Mouse (Mus musculus): ENCODE measurements around the gene Mt3. TPM values are rescaled to one million over a fixed set of nuclear protein-coding genes. Genes with fewer than 3 reads are reported as not detected.

Mt3 gene
- polyA plus RNA-seq, 1 experiment = 1.6 TPM

DNA sequence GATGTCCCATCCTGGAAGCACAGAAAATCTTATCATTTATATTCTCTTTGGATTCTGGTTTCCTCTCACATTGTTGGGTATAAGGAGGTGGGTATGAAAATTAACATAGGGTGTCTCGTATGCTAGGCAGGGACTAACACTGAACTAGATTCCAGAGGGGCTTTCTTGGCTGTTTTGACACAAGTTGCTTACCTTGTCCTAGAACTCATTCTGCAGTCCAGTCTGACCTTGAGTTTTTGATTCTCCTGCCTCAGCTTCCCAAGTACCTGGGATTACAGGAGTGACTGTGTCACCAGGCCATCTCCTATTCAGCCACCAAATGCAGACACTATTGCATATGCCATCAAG lies 28.1 kb downstream of the Mt3 start:
- Histone ChIP-seq H3K4me3 (replicated peaks; ENCODE audit: extremely low read depth, low read depth, low read length) (no peak overlapping the region), H3K4me1 (ENCODE audit: control insufficient read depth, insufficient read depth, low read length) (peaks cover 6% of the 10 kb centered on the region)
- no peak for DNase-seq
- TF ChIP-seq CTCF (IDR thresholded peaks at IDR 0.05; ENCODE audit: insufficient read depth, low read length) (no peak), POLR2A (IDR thresholded peaks at IDR 0.05; ENCODE audit: borderline replicate concordance, extremely low read depth, low read depth, low read length) (no peak)
- WGBS = 89% methylated on average over 1 of the region's 1 CpGs

DNA sequence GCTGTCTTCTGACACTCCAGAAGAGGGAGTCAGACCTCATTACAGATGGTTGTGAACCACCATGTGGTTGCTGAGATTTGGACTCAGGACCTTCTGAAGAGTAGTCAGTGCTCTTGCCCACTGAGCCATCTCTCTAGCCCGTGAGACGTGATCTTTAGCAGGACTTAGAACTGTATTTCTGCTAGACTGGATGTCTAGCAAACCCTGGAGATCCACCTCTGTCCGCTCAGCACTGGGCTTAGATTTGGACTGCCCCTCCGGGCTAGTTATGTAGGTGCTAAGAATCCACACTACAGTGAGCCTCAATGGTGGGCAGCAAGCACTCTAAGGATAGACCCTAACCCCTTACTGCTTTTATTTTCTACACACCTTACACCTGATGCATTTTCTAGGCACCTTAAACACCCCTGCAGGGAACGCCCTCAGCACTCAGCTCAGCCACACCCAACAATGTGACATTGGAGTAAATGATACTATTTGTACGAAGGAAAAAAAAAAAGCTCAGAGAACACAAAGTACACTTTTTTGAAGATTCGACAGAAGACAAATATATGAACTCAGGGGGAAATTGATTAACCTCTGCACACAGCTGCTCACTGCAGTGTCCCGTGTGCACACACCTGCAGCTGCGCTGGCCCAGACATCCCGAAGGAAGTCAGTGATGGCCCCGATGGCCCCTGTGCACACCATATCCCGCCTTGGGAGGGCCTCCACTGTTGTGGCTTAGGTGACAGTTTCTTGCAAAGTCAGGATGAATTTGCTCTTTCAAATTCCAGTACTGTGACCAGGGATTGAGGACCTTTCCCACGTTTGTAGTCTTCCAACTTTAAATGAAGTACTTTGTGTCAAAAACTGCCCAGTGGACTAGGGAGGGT lies 29.9 kb downstream of the Mt3 start:
- TF ChIP-seq POLR2A (IDR thresholded peaks at IDR 0.05; ENCODE audit: borderline replicate concordance, extremely low read depth, low read depth, low read length) (no peak), CTCF (IDR thresholded peaks at IDR 0.05; ENCODE audit: insufficient read depth, low read length) (no peak)
- Histone ChIP-seq H3K4me3 (replicated peaks; ENCODE audit: extremely low read depth, low read depth, low read length) (no peak overlapping the region), H3K4me1 (ENCODE audit: control insufficient read depth, insufficient read depth, low read length) (peaks cover 10% of the 10 kb centered on the region)
- WGBS = 71% methylated on average over 13 of the region's 13 CpGs
- DNase-seq = no peak

DNA sequence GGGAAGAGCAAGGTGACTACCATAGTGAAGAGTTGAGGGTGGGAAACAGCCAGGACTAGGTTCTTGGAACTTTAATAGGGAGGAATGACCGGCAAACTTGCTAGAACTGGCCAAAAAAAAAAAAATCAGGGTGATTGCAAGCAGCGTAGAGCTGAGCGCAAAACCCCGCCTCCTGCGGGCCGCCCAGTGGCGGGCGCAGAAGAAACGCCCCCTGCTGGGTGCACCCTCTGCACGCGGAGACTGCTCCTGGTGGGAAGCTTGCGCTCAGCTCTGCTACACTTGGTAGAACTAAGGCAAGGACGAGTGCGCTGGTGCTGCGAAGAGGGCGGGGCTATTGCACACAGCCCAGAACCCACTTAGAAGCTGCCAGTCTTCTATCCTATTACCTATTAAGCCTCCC lies 30.7 kb downstream of the Mt3 start:
- no peak for TF ChIP-seq POLR2A (IDR thresholded peaks at IDR 0.05; ENCODE audit: borderline replicate concordance, extremely low read depth, low read depth, low read length)
- TF ChIP-seq CTCF (IDR thresholded peaks at IDR 0.05; ENCODE audit: insufficient read depth, low read length) = peak; percentile 48
- peak; percentile 71 for DNase-seq
- Histone ChIP-seq H3K4me1 (ENCODE audit: control insufficient read depth, insufficient read depth, low read length) (peaks cover 10% of the 10 kb centered on the region), H3K4me3 (replicated peaks; ENCODE audit: extremely low read depth, low read depth, low read length) (peak overlapping the region; percentile 47)
- WGBS = 0% methylated on average over 16 of the region's 16 CpGs

DNA sequence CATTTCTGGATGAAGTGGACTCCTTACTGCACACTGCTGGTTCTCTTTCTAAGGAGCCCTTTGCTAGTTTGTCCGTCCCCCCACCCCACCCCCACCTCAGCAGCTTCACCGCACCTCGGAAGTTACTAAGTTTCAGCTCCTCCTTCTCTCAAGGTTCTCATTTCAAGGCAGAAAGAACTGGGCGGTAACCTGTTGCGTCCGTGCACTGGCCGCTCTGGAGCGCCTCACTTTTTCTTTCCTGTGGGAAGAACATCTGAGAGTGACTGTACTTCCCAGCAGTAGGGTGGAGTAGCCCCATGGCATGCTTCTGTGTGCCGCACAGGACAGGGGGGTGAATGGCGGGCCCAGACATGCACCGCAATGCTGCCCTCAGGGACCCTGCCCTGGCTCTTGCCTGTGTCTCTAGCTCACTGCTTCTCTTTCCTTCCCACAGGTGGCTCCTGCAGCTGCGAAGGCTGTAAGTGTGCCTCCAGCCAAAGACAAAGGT lies 32.0 kb downstream of the Mt3 start:
- 38% methylated on average over 12 of the region's 12 CpGs for WGBS
- no peak for DNase-seq

DNA sequence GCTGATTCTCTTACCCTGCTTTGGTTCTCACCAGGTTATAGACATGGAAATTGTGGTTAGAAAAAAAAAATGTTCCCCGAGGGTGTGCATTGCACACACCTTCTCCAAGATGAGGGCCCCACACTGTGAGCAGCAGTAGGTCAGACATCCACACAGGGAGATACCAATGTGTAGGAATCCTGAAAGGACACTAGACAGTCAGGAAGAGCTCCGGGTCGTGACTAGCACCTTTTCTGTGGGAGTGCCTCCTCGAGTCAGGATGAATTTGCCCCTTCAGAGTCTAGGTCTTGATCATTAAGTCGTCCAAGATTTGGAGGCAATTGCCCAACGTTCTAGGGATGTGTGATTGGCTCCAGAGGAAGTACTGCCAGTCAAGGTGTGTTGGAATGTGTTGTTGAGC lies 33.4 kb downstream of the Mt3 start:
- 59% methylated on average over 6 of the region's 6 CpGs for WGBS

More for the DNA sequence above, 32.0 kb downstream of the Mt3 start:
- Histone ChIP-seq H3K4me1 (ENCODE audit: control insufficient read depth, insufficient read depth, low read length) (peaks cover 10% of the 10 kb centered on the region), H3K4me3 (replicated peaks; ENCODE audit: extremely low read depth, low read depth, low read length) (no peak overlapping the region)
- TF ChIP-seq POLR2A (IDR thresholded peaks at IDR 0.05; ENCODE audit: borderline replicate concordance, extremely low read depth, low read depth, low read length) (no peak), CTCF (IDR thresholded peaks at IDR 0.05; ENCODE audit: insufficient read depth, low read length) (no peak)

DNA sequence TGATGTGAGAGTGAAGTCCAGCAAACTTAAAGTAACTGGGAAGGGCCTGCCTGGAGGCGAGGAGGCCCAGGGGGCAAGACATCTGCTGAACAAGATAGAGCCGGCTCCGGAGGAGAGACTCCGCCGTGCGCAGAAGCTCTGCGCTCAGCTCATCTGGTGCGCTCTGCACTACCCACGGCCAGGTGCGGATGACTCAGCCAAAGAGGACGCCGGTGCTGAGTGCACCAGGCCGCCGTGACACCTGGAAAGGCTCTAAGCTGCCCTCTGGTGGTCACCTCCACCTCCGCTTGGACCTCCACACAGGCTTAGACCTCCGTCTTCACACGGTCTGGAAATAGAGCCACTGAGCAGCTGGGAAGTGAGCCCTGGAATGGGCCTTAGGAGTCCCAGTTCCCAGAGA lies 34.1 kb downstream of the Mt3 start:
- Histone ChIP-seq H3K4me1 (ENCODE audit: control insufficient read depth, insufficient read depth, low read length) (peaks cover 4% of the 10 kb centered on the region), H3K4me3 (replicated peaks; ENCODE audit: extremely low read depth, low read depth, low read length) (no peak overlapping the region)
- TF ChIP-seq POLR2A (IDR thresholded peaks at IDR 0.05; ENCODE audit: borderline replicate concordance, extremely low read depth, low read depth, low read length) (no peak), CTCF (IDR thresholded peaks at IDR 0.05; ENCODE audit: insufficient read depth, low read length) (peak; percentile 67)
- 7% methylated on average over 17 of the region's 17 CpGs for WGBS
- DNase-seq = peak; percentile 82

More for the DNA sequence above, 33.4 kb downstream of the Mt3 start:
- no peak for DNase-seq
- H3K4me3 ChIP-seq (replicated peaks; ENCODE audit: extremely low read depth, low read depth, low read length) = no peak overlapping the region
- TF ChIP-seq POLR2A (IDR thresholded peaks at IDR 0.05; ENCODE audit: borderline replicate concordance, extremely low read depth, low read depth, low read length) = no peak
- TF ChIP-seq CTCF (IDR thresholded peaks at IDR 0.05; ENCODE audit: insufficient read depth, low read length) = no peak
- H3K4me1 ChIP-seq (ENCODE audit: control insufficient read depth, insufficient read depth, low read length) = peaks cover 4% of the 10 kb centered on the region

DNA sequence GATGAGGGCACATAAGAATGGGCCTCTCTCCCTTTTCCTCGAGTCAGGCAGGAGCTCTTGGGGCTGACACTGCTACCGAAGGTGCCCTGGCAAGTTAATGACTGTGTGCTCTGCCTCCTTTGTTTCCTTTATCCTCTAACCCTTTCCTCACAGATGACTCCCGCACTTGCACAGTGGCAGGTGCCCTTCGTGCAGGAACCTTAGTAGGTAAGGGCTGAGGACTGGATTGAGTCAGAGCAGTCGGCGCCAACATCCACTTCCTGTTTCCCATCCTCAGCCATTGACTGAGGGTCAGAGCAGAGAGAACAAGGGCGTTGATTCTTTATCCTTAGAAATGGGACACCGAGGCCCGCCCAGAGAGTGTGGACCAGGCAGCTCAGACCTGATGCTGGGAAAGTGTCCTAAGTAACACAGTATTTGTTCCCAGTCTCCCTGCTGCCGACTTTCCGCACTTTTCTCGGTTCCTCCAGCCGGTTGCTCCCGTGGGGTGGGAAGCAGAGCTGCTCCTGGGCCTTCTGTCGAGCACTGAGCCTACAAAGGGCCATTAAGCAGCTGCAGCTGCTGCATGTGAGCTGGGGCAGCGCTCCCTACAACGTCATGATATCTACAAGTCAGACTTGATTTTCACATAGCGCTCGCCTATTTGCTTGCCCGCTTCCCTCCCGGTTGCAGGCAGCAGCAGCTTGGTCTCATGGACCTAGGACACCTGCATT lies 35.0 kb downstream of the Mt3 start:
- Histone ChIP-seq H3K4me1 (ENCODE audit: control insufficient read depth, insufficient read depth, low read length) (peaks cover 4% of the 10 kb centered on the region), H3K4me3 (replicated peaks; ENCODE audit: extremely low read depth, low read depth, low read length) (no peak overlapping the region)
- no peak for TF ChIP-seq POLR2A (IDR thresholded peaks at IDR 0.05; ENCODE audit: borderline replicate concordance, extremely low read depth, low read depth, low read length)
- no peak for TF ChIP-seq CTCF (IDR thresholded peaks at IDR 0.05; ENCODE audit: insufficient read depth, low read length)
- DNase-seq = no peak
- 50% methylated on average over 21 of the region's 21 CpGs for WGBS

DNA sequence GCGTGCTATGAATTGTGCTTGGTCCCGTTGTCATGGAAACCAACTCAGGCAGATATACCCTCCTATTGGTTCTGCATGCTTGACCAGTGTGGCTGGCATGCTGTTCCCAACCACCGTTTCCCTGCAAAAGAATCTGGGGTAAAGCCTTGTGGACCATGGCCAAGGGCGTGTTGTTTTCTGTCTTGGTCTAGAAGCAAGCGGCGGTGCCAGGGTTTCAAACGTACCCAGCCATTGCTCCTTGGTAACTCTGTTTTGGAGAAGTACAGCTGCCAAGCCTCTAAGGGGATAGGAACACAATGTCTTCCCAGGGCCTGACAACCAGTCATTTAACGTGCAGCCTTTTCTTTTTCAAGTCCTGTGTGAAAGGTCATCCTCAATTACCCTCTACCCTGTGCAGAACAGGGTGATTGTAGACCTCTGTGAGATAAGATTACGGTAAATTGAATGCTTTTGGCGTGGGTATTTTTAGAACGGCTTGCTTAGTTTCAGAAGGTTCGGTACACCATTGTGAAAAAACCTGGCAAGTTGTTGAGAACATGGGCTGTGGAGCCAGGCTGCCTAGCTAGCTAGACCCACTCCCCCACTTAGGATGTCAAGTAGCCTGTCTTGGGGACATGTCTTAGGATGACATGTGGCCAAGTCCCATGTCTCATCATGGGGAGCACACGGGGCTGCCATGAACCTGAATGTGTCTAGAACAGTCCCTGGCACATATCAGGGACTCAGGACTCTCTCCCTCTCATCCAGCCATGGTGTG lies 37.0 kb downstream of the Mt3 start:
- no peak for DNase-seq
- 61% methylated on average over 13 of the region's 13 CpGs for WGBS

DNA sequence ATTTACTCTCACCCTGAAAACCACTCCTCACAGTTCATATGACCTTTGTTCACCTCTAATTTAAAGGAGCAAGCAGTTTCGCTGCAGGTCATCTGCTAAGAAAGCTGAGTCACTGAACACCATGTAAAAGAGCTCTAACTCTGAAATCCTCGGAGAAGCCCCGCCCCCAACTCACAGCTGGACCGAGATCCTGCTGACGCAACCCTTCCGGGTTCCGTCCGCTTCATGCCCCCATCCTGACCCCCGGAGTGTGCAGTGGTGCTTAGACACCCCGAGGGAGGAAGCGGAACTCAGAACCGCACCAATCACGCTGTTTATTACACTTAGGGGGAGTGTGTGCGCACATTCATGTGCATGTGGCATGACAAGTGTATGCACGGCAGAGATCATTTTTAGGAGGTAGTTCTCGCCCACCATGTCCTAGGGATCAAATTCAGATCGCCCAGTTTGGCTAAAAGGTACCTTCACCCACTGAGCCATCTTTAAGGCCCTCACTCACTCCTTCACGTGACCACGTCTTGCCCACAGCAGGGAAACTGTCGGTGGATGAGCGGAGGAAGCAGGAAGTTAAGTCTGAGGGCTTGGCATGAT lies 38.8 kb downstream of the Mt3 start:
- no peak for TF ChIP-seq POLR2A (IDR thresholded peaks at IDR 0.05; ENCODE audit: borderline replicate concordance, extremely low read depth, low read depth, low read length)
- no peak for TF ChIP-seq CTCF (IDR thresholded peaks at IDR 0.05; ENCODE audit: insufficient read depth, low read length)
- H3K4me3 ChIP-seq (replicated peaks; ENCODE audit: extremely low read depth, low read depth, low read length) = peak overlapping the region; percentile 11
- DNase-seq = peak; percentile 62
- peaks cover 8% of the 10 kb centered on the region for H3K4me1 ChIP-seq (ENCODE audit: control insufficient read depth, insufficient read depth, low read length)
- WGBS = 17% methylated on average over 21 of the region's 21 CpGs

More for the DNA sequence above, 37.0 kb downstream of the Mt3 start:
- TF ChIP-seq CTCF (IDR thresholded peaks at IDR 0.05; ENCODE audit: insufficient read depth, low read length) (no peak), POLR2A (IDR thresholded peaks at IDR 0.05; ENCODE audit: borderline replicate concordance, extremely low read depth, low read depth, low read length) (no peak)
- Histone ChIP-seq H3K4me3 (replicated peaks; ENCODE audit: extremely low read depth, low read depth, low read length) (no peak overlapping the region), H3K4me1 (ENCODE audit: control insufficient read depth, insufficient read depth, low read length) (peaks cover 8% of the 10 kb centered on the region)

All from lung, adult 2 months (tissue).